Mouse (Mus musculus): Measurements from ENCODE around the gene Olfr1220. TPM values are rescaled to one million over a fixed set of nuclear protein-coding genes. Genes with fewer than 3 reads are reported as not detected.

Gene Olfr1220
- not detected for total RNA-seq (2021)
- long read RNA-seq, experiment 1 = 0 reads
- long read RNA-seq, experiment 2 = 0 reads

GRCm38 (mm10) chr2:89106735-89107134, at the start of gene Olfr1220:
Olfr1220 (minus strand) TSS chr2:89106835.
- intact Hi-C loops (cut with DNase I) = no loop called here
- DNase-seq (ENCODE audit: low spot score in 2 of 2) = no peak

- intact Hi-C loops (cut with DNase I) = no loop called here
- DNase-seq (ENCODE audit: low spot score in 2 of 2) = no peak
Observed at GRCm38 (mm10) chr2:89151460-89151859, 44.8 kb upstream of the Olfr1220 start, which contains the start of gene Olfr1223. Olfr1223 (minus strand) TSS chr2:89151560.

- intact Hi-C loops (cut with DNase I) = no loop called here
- no peak for DNase-seq (ENCODE audit: low spot score in 2 of 2)
Observed at GRCm38 (mm10) chr2:89132954-89133353, 26.3 kb upstream of the Olfr1220 start, which contains the start of gene Olfr1222. Olfr1222 (minus strand) TSS chr2:89133054.

DNA sequence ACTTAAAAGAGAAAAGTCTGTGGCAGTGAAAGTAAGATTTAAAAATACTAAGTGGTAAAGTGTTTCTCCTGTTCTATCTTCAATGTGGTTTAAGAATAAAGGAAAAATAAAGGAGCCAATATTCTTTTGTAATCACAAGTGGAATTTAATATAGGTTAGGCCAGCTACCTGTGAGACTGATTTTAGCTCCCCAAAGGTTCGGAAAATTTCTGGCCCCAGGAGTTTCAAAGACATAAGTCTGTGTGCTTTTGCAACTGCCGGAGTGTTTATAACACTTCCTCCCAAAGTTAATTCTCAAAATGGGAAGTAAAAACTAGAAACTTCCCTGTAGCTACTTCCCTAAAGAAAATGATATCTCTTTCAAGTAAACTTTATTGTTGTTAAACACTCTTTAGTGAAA, 10.5 kb upstream of the Olfr1220 start, which contains the start of gene Olfr1221:
TSS of gene Olfr1221 (minus strand) at position 101 of the 400 bp plus-strand sequence.
- intact Hi-C loops (cut with DNase I) = no loop called here
- no peak for DNase-seq (ENCODE audit: low spot score in 2 of 2)

DNA sequence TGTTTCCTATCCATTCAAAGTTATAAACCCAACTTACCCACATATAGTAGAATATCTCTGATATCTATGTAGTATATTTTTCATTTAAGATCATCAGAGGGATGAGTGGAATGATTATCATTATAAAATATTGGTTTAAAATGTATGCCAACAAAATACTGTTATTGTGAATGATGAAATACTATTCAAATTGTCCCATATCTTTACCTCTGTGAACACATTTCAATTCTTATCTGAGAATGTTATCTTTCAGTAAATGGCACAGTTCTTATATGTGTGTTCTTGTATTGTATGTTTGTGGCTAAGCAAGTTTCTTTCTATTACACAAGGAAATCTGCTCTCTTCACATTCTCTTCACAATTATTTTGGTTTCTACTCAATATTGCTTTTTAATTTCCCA, 984 bp downstream of the Olfr1220 start:
- DNase-seq (ENCODE audit: low spot score in 2 of 2) = no peak
- intact Hi-C loops (cut with DNase I) = no loop called here

- DNase-seq (ENCODE audit: low spot score in 2 of 2) = no peak
- intact Hi-C loops (cut with DNase I) = no loop called here
Observed at GRCm38 (mm10) chr2:89093848-89094247, 12.8 kb downstream of the Olfr1220 start.

GRCm38 (mm10) chr2:89083413-89083812, 23.2 kb downstream of the Olfr1220 start, which contains the start of gene Olfr1219:
Olfr1219 (minus strand) TSS chr2:89083513.
- no peak for DNase-seq (ENCODE audit: low spot score in 2 of 2)
- intact Hi-C loops (cut with DNase I) = no loop called here

GRCm38 (mm10) chr2:89081487-89081886, 25.1 kb downstream of the Olfr1220 start:
- intact Hi-C loops (cut with DNase I) = no loop called here
- DNase-seq (ENCODE audit: low spot score in 2 of 2) = no peak

- DNase-seq (ENCODE audit: low spot score in 2 of 2) = no peak
- intact Hi-C loops (cut with DNase I) = no loop called here
Observed at GRCm38 (mm10) chr2:89061087-89061486, 45.5 kb downstream of the Olfr1220 start, which contains the start of gene Olfr1218. Olfr1218 (minus strand) TSS chr2:89061187.

Other genes with a start within 250 kb of the Olfr1220 start
- not detected for gene Olfr1206, start 243.6 kb downstream of the Olfr1220 start, total RNA-seq (2021)
- gene Olfr1208, start 204.5 kb downstream of the Olfr1220 start, total RNA-seq (2021) = not detected
- not detected for gene Olfr1209, start 191.7 kb downstream of the Olfr1220 start, total RNA-seq (2021)
- not detected for gene Olfr1211, start 168.7 kb downstream of the Olfr1220 start, total RNA-seq (2021)
- gene Olfr1212, start 152.9 kb downstream of the Olfr1220 start, total RNA-seq (2021) = not detected
- gene Gm13762, start 126.6 kb downstream of the Olfr1220 start, total RNA-seq (2021) = not detected
- gene Olfr1214, start 114.2 kb downstream of the Olfr1220 start, total RNA-seq (2021) = not detected
- gene Olfr1215, start 99.9 kb downstream of the Olfr1220 start, total RNA-seq (2021) = not detected
- not detected for gene Olfr1216, start 88.5 kb downstream of the Olfr1220 start, total RNA-seq (2021)
- gene Olfr1217, start 74.8 kb downstream of the Olfr1220 start, total RNA-seq (2021) = not detected
- gene Olfr1218, start 45.6 kb downstream of the Olfr1220 start, total RNA-seq (2021) = not detected
- not detected for gene Olfr1219, start 23.3 kb downstream of the Olfr1220 start, total RNA-seq (2021)
- gene Olfr1221, start 10.4 kb upstream of the Olfr1220 start, total RNA-seq (2021) = not detected
- not detected for gene Olfr1222, start 26.2 kb upstream of the Olfr1220 start, total RNA-seq (2021)
- not detected for gene Olfr1223, start 44.7 kb upstream of the Olfr1220 start, total RNA-seq (2021)
- gene Olfr1224-ps1, start 57.3 kb upstream of the Olfr1220 start, total RNA-seq (2021) = not detected
- not detected for gene Olfr1225, start 67.8 kb upstream of the Olfr1220 start, total RNA-seq (2021)
- not detected for gene Olfr1226, start 93.2 kb upstream of the Olfr1220 start, total RNA-seq (2021)
- gene Olfr1228, start 147.2 kb upstream of the Olfr1220 start, total RNA-seq (2021) = not detected
- gene Olfr1229, start 181.2 kb upstream of the Olfr1220 start, total RNA-seq (2021) = not detected
- not detected for gene Olfr1230, start 190.4 kb upstream of the Olfr1220 start, total RNA-seq (2021)
- gene Olfr1231, start 200.2 kb upstream of the Olfr1220 start, total RNA-seq (2021) = not detected
- gene Olfr1232, start 222.8 kb upstream of the Olfr1220 start, total RNA-seq (2021) = not detected
- not detected for gene Olfr1233, start 235.6 kb upstream of the Olfr1220 start, total RNA-seq (2021)